Mouse (Mus musculus): Measurements from ENCODE around the gene Nfs1.
"Not testable (repeated sequence)": the region's sequence is repeated elsewhere in the genome, so short reads cannot be mapped to it uniquely, and the experiment has no call there.

Gene Nfs1

GRCm38 (mm10) chr2:156143953-156144724 lies at the start of gene Nfs1, which contains the start of gene Romo1:
Gene Nfs1, minus strand, starts transcription at chr2:156144186.
Gene Romo1, plus strand, starts transcription at chr2:156144039.
- DNase-seq (ENCODE audit: extremely low spot score, low spot score) = peak; percentile 97

GRCm38 (mm10) chr2:156193066-156193862 lies 49.3 kb upstream of the Nfs1 start:
- DNase-seq (ENCODE audit: extremely low spot score, low spot score) = no peak

- no peak for DNase-seq (ENCODE audit: extremely low spot score, low spot score)
Measured at GRCm38 (mm10) chr2:156192068-156192467, 48.1 kb upstream of the Nfs1 start.

- no peak for DNase-seq (ENCODE audit: extremely low spot score, low spot score)
Measured at GRCm38 (mm10) chr2:156191540-156191939, 47.6 kb upstream of the Nfs1 start.

- no peak for DNase-seq (ENCODE audit: extremely low spot score, low spot score)
Measured at GRCm38 (mm10) chr2:156190004-156190896, 46.3 kb upstream of the Nfs1 start.

- DNase-seq (ENCODE audit: extremely low spot score, low spot score) = not testable (repeated sequence)
Measured at GRCm38 (mm10) chr2:156189241-156189640, 45.3 kb upstream of the Nfs1 start.

- DNase-seq (ENCODE audit: extremely low spot score, low spot score) = no peak
Measured at GRCm38 (mm10) chr2:156181592-156181991, 37.6 kb upstream of the Nfs1 start.

- no peak for DNase-seq (ENCODE audit: extremely low spot score, low spot score)
Measured at GRCm38 (mm10) chr2:156180824-156181590, 37.0 kb upstream of the Nfs1 start.

GRCm38 (mm10) chr2:156180094-156180821 lies 36.3 kb upstream of the Nfs1 start, which contains the start of gene Rbm39:
Gene Rbm39, minus strand, starts transcription at chr2:156180238.
- DNase-seq (ENCODE audit: extremely low spot score, low spot score) = peak; percentile 100

- no peak for DNase-seq (ENCODE audit: extremely low spot score, low spot score)
Measured at GRCm38 (mm10) chr2:156179796-156180093, 35.8 kb upstream of the Nfs1 start.

GRCm38 (mm10) chr2:156179046-156179795 lies 35.2 kb upstream of the Nfs1 start:
- DNase-seq (ENCODE audit: extremely low spot score, low spot score) = peak; percentile 81

- no peak for DNase-seq (ENCODE audit: extremely low spot score, low spot score)
Measured at GRCm38 (mm10) chr2:156177651-156178050, 33.7 kb upstream of the Nfs1 start.

GRCm38 (mm10) chr2:156177079-156177478 lies 33.1 kb upstream of the Nfs1 start:
- no peak for DNase-seq (ENCODE audit: extremely low spot score, low spot score)

GRCm38 (mm10) chr2:156166557-156166956 lies 22.6 kb upstream of the Nfs1 start:
- no peak for DNase-seq (ENCODE audit: extremely low spot score, low spot score)

- DNase-seq (ENCODE audit: extremely low spot score, low spot score) = no peak
Measured at GRCm38 (mm10) chr2:156165478-156165877, 21.5 kb upstream of the Nfs1 start.

- no peak for DNase-seq (ENCODE audit: extremely low spot score, low spot score)
Measured at GRCm38 (mm10) chr2:156151538-156151937, 7.6 kb upstream of the Nfs1 start.

- DNase-seq (ENCODE audit: extremely low spot score, low spot score) = no peak
Measured at GRCm38 (mm10) chr2:156147316-156147915, 3.4 kb upstream of the Nfs1 start.

- DNase-seq (ENCODE audit: extremely low spot score, low spot score) = no peak
Measured at GRCm38 (mm10) chr2:156146272-156146989, 2.4 kb upstream of the Nfs1 start.

All from neural tube, embryonic 10.5 days (tissue).